Mouse (Mus musculus): ENCODE measurements around the gene Rtkn.

DNA sequence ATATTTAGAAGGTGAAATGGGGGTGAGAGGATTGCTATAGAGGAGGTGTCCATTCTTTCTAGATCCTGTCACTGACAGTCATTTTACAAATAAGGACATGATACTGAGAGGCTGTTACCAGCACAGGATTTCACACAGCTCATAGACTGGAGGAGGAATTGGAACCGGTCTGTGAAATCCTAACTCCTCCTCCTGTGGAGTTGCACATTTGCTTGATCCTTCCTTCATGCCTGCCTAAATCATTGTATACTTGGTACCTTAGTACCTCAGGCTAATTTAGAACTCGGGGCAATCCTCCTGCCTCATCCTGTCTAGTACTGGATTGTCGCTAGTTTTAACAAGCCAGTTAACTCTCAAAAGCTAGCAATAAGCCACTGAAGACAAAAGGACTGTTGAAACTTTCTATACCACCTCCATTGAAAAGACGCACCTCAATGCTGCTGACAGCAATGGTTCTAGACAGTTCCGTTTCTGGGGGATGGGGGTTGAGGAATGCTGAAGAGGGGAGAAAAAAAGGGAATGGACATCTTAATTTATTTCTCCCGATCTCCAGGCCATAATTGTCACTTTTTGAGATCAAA lies 29.9 kb downstream of the Rtkn start:
- TF ChIP-seq CTCF (IDR thresholded peaks at IDR 0.05; ENCODE audit: low read depth) = no peak
- TF ChIP-seq EP300 (IDR thresholded peaks at IDR 0.05; ENCODE audit: low read depth) = no peak

Data from liver, embryonic 14.5 days (tissue).